Mouse (Mus musculus) liver, embryonic 13.5 days (tissue): Measurements from ENCODE around the gene Krtap12-1. TPM values are rescaled to one million over a fixed set of nuclear protein-coding genes. Genes with fewer than 3 reads are reported as not detected.
"Not testable (repeated sequence)": the region's sequence is repeated elsewhere in the genome, so short reads cannot be mapped to it uniquely, and the experiment has no call there.

Source experiments
- ATAC-seq: fragments of 200-750 bp; cut with Nextera tagmentation; 2 replicates; pipeline ENCODE4 v1.8.0; 2017; ENCODE audit warnings: low read depth, mild to moderate bottlenecking, moderate number of reproducible peaks, moderate library complexity
- DNase-seq: peaks from one replicate; pipeline ENCODE4 v3.0.0; 2022
- H3K27ac ChIP-seq: fragments of 300-500 bp; sonication (generic); 2 replicates; pipeline ENCODE4 v1.5.1; 2015; ENCODE audit warnings: moderate library complexity, mild to moderate bottlenecking, inconsistent platforms
- H3K27me3 ChIP-seq: fragments of 300-500 bp; sonication (generic); 2 replicates; pipeline ENCODE4 v1.6.1; 2015; ENCODE audit warnings: mild to moderate bottlenecking, inconsistent platforms
- H3K36me3 ChIP-seq: fragments of 300-500 bp; sonication (generic); 2 replicates; pipeline ENCODE4 v1.6.1; 2015; ENCODE audit warnings: mild to moderate bottlenecking, inconsistent platforms
- H3K4me1 ChIP-seq: fragments of 300-500 bp; sonication (generic); replicated peaks from 2 replicates; pipeline ENCODE4 v1.6.1; 2015; ENCODE audit warnings: inconsistent platforms
- H3K4me2 ChIP-seq: fragments of 300-500 bp; sonication (generic); 2 replicates; pipeline ENCODE4 v1.6.1; 2015; ENCODE audit warnings: inconsistent platforms, mild to moderate bottlenecking, moderate library complexity
- H3K4me3 ChIP-seq: fragments of 300-500 bp; sonication (generic); replicated peaks from 2 replicates; pipeline ENCODE4 v1.5.1; 2015; ENCODE audit warnings: mild to moderate bottlenecking, inconsistent platforms
- H3K9ac ChIP-seq: fragments of 300-500 bp; sonication (generic); 2 replicates; pipeline ENCODE4 v1.6.1; 2015; ENCODE audit warnings: mild to moderate bottlenecking, inconsistent platforms
- H3K9me3 ChIP-seq: fragments of 300-500 bp; sonication (generic); replicated peaks from 2 replicates; pipeline ENCODE4 v1.6.1; 2016; ENCODE audit warnings: inconsistent platforms
- WGBS: fragments of 180-500 bp; shearing (Covaris S2); methylation state at CpG from one replicate; pipeline ENCODE4 v1.1.7; 2015; ENCODE audit not compliant: insufficient replicate concordance; 5-methylcytosine and 5-hydroxymethylcytosine counted together
- polyA plus RNA-seq: library from polyadenylated mRNA; unstranded; fragments of >200 nt; fragmentation: Nextera tagmentation; extraction: Ambion mirVana; gene quantifications from 2 replicates; pipeline ENCODE4 v1.2.1, GENCODE M21; 2015

Krtap12-1 gene
- polyA plus RNA-seq, 1 experiment from 2014 or later: not detected

DNA sequence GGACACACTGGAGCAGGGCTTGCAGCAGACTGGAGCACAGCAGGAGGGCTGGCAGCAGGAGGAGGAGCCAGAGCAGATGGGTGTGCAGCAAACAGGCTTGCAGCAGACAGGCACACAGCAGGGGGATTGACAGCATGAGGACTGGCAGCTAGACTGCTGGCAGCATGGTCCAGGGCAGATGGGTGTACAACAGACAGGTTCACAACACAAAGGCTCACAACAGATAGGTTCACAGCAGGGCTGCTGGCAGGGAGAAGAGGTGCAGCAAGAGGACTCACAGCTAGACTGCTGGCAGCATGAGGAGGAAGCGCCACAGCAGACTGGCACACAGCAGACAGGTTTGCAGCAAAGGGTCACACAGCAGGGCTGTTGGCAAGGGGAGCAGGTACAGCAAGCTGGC lies 30.3 kb downstream of the Krtap12-1 start:
- H3K9ac ChIP-seq, H3K27me3 ChIP-seq, DNase-seq, H3K36me3 ChIP-seq, H3K4me2 ChIP-seq, H3K9me3 ChIP-seq, ATAC-seq, H3K4me3 ChIP-seq, H3K27ac ChIP-seq, H3K4me1 ChIP-seq: not testable (repeated sequence)
- WGBS: 52% methylated on average over 1 of the region's 1 CpGs

DNA sequence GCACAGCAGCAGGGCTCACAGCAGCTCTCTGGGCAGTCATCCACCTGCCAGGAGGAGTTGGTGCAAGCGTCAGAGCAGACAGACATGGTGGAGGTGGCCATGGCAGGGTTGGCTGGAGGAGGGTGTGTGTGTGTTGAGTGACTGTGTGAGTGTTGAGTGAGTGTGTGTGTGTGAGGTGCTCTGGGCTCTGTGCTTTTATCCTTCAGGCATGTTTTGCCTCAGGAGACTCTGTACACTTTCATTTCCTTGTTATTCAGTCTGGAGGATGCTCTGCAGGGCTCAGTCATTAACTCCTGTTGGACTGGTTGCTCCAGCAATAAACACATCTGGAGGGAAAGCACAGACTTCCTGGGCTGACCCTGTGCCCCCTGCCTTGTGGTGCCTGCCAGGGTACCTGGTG lies 30.9 kb downstream of the Krtap12-1 start, which contains the start of gene Gm9736:
TSS of gene Gm9736 (minus strand) at position 101 of the 400 bp plus-strand sequence.
- not testable (repeated sequence) for H3K9me3 ChIP-seq, H3K9ac ChIP-seq, H3K4me3 ChIP-seq, H3K27ac ChIP-seq, H3K4me2 ChIP-seq, H3K36me3 ChIP-seq, H3K4me1 ChIP-seq, DNase-seq, ATAC-seq, H3K27me3 ChIP-seq
- 45% methylated on average over 1 of the region's 1 CpGs for WGBS

DNA sequence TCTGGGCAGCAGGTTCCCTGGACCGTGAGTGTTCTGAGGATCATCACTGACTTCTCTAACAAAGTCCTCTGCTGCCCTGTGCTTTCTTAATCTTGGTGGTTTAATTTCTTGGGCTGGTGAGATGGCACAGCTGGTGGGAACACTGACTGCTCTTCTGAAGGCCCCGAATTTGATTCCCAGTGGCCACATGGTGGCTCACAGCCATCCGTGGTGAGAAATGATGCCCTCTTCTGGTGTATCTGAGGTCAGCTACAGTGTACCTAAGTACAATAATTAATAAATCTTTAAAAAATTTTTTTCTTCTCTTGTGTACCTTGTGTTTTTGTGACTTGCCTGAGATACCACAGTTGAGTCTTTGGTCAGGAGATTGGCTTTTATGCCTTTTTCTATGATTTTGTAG lies 31.9 kb downstream of the Krtap12-1 start:
- 39% methylated on average over 3 of the region's 3 CpGs for WGBS
- H3K4me3 ChIP-seq, H3K4me2 ChIP-seq, H3K27me3 ChIP-seq, DNase-seq, ATAC-seq, H3K9me3 ChIP-seq, H3K4me1 ChIP-seq, H3K9ac ChIP-seq, H3K27ac ChIP-seq, H3K36me3 ChIP-seq: not testable (repeated sequence)

DNA sequence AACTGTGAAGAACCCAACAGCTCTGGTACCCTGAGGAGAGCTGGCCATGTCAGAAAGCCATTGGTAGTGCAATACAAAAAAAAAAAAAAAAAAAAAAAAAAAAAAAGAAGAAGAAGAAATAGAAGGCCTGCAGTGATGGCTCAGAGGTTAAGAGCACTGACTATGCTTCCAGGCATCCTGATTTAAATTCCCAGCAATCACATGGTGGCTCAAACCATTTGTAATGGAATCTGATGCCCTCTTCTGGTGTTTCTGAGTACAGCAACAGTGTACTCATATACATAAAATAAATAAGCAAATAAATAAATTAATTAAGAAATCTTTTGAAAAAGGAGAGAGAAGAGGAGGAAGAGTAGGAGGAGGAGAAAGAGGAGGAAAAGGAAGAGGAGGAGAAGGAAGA lies 33.0 kb downstream of the Krtap12-1 start:
- Histone ChIP-seq H3K4me3 (no peak overlapping the region), H3K27me3 (no peaks in the 10 kb centered on the region), H3K4me2 (no peak overlapping the region), H3K9me3 (no peaks in the 10 kb centered on the region), H3K36me3 (no peaks in the 10 kb centered on the region), H3K4me1 (no peaks in the 10 kb centered on the region), H3K9ac (no peak overlapping the region), H3K27ac (no peak overlapping the region)
- no peak for ATAC-seq
- DNase-seq: no peak

DNA sequence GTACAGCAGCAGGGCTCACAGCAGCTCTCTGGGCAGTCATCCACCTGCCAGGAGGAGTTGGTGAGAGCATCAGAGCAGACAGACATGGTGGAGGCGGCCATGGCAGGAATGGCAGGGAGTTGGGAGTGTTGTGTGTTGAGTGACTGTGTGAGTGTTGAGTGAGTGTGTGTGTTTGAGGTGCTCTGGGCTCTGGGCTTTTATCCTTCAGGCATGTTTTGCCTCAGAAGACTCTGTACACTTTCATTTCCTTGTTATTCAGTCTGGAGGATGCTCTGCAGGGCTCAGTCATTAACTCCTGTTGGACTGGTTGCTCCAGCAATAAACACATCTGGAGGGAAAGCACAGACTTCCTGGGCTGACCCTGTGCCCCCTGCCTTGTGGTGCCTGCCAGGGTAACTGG lies 39.2 kb downstream of the Krtap12-1 start, which contains the start of gene Gm3233:
TSS of gene Gm3233 (minus strand) at position 101 of the 400 bp plus-strand sequence.
- not testable (repeated sequence) for H3K4me3 ChIP-seq, ATAC-seq, H3K4me1 ChIP-seq, DNase-seq, H3K27me3 ChIP-seq, H3K4me2 ChIP-seq, H3K9ac ChIP-seq, H3K9me3 ChIP-seq, H3K27ac ChIP-seq, H3K36me3 ChIP-seq
- 50% methylated on average over 1 of the region's 1 CpGs for WGBS

DNA sequence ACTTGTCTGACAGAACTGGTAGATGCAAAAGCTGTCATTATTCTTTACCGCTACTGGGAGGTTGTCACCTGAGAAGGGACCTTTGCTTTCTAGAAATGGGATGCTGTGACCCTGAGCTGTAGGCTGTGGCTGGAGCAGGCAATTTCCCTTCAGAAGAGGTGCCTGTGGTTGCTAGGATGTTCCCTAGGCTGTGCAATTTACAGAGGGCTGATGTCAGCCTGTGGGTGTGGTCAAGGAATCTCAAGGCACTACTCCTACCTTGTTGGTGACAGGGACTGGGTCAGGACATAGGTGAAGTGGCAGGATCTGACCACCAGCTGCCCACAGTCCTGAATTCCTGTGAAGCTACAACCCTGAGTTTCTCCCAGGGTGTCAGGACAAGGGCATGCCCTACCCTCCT lies 49.3 kb downstream of the Krtap12-1 start:
- DNase-seq (no peak), ATAC-seq (no peak)
- no peak overlapping the region for H3K4me2 ChIP-seq
- no peaks in the 10 kb centered on the region for H3K9me3 ChIP-seq
- 56% methylated on average over 1 of the region's 1 CpGs for WGBS
- no peak overlapping the region for H3K9ac ChIP-seq
- no peaks in the 10 kb centered on the region for H3K36me3 ChIP-seq
- no peak overlapping the region for H3K4me3 ChIP-seq
- no peaks in the 10 kb centered on the region for H3K27me3 ChIP-seq
- no peak overlapping the region for H3K27ac ChIP-seq
- H3K4me1 ChIP-seq: no peaks in the 10 kb centered on the region

Other genes starting within 250 kb of the Krtap12-1 start
- 23.3 and 26.2 TPM in 2 replicates for gene Fam207a, start 204.8 kb upstream of the Krtap12-1 start, polyA plus RNA-seq
- gene Itgb2, start 190.3 kb upstream of the Krtap12-1 start, polyA plus RNA-seq: 10.3 and 10.7 TPM in 2 replicates
- 64.1 and 73.2 TPM in 2 replicates for gene Pttg1ip, start 138.9 kb upstream of the Krtap12-1 start, polyA plus RNA-seq
- 118 and 127 TPM in 2 replicates for gene Sumo3, start 114.5 kb upstream of the Krtap12-1 start, polyA plus RNA-seq
- gene Gm49325, start 114.4 kb upstream of the Krtap12-1 start, polyA plus RNA-seq: 1.1 and 5.3 TPM in 2 replicates
- 47.2 and 50.1 TPM in 2 replicates for gene Ube2g2, start 98.3 kb upstream of the Krtap12-1 start, polyA plus RNA-seq
- gene Tspear, start 34.0 kb upstream of the Krtap12-1 start, polyA plus RNA-seq: 0.07 and 0.10 TPM in 2 replicates
- gene Gm19402, start 29.8 kb upstream of the Krtap12-1 start, polyA plus RNA-seq: not detected in 2 replicates
- not detected in 2 replicates for gene Gm9508, start 23.4 kb upstream of the Krtap12-1 start, polyA plus RNA-seq
- gene Gm10272, start 14.0 kb upstream of the Krtap12-1 start, polyA plus RNA-seq: not detected in 2 replicates
- gene Gm10024, start 9.1 kb upstream of the Krtap12-1 start, polyA plus RNA-seq: not detected in 2 replicates
- gene Gm10142, start 4.8 kb upstream of the Krtap12-1 start, polyA plus RNA-seq: not detected in 2 replicates
- gene Gm10100, start 5.9 kb downstream of the Krtap12-1 start, polyA plus RNA-seq: not detected in 2 replicates
- not detected in 2 replicates for gene Gm18596, start 22.0 kb downstream of the Krtap12-1 start, polyA plus RNA-seq
- not detected in 2 replicates for gene Gm9736, start 30.8 kb downstream of the Krtap12-1 start, polyA plus RNA-seq
- not detected in 2 replicates for gene Gm3233, start 39.1 kb downstream of the Krtap12-1 start, polyA plus RNA-seq
- not detected in 2 replicates for gene Gm3238, start 50.7 kb downstream of the Krtap12-1 start, polyA plus RNA-seq
- gene Gm7138, start 56.3 kb downstream of the Krtap12-1 start, polyA plus RNA-seq: not detected in 2 replicates
- gene Gm3250, start 61.9 kb downstream of the Krtap12-1 start, polyA plus RNA-seq: not detected in 2 replicates
- gene Gm7137, start 67.6 kb downstream of the Krtap12-1 start, polyA plus RNA-seq: not detected in 2 replicates
- not detected in 2 replicates for gene Gm9639, start 74.5 kb downstream of the Krtap12-1 start, polyA plus RNA-seq
- not detected in 2 replicates for gene Gm19668, start 78.5 kb downstream of the Krtap12-1 start, polyA plus RNA-seq
- not detected in 2 replicates for gene Gm9507, start 91.2 kb downstream of the Krtap12-1 start, polyA plus RNA-seq
- gene Gm2696, start 94.1 kb downstream of the Krtap12-1 start, polyA plus RNA-seq: not detected in 2 replicates
- not detected in 2 replicates for gene Krtap10-4, start 106.5 kb downstream of the Krtap12-1 start, polyA plus RNA-seq
- gene Krtap10-10, start 115.3 kb downstream of the Krtap12-1 start, polyA plus RNA-seq: not detected in 2 replicates
- not detected in 2 replicates for gene Gm36176, start 126.2 kb downstream of the Krtap12-1 start, polyA plus RNA-seq
- gene Gm10318, start 132.3 kb downstream of the Krtap12-1 start, polyA plus RNA-seq: not detected in 2 replicates
- not detected in 2 replicates for gene Gm3285, start 141.4 kb downstream of the Krtap12-1 start, polyA plus RNA-seq
- gene Lrrc3, start 181.9 kb downstream of the Krtap12-1 start, polyA plus RNA-seq: 8.6 and 10.1 TPM in 2 replicates
- 0.73 and 0.94 TPM in 2 replicates for gene Trpm2, start 250.0 kb downstream of the Krtap12-1 start, polyA plus RNA-seq